Mouse (Mus musculus) heart, adult 2 months (tissue): Measurements from ENCODE around the gene Rora.

ENCODE experiments used
- CTCF ChIP-seq: fragments of 200-600 bp; IDR thresholded peaks from 2 replicates; pipeline ENCODE4 v1.8.1; 2022; ENCODE audit warnings: antibody characterized with exemption, mild to moderate bottlenecking, moderate library complexity
- POLR2A ChIP-seq: fragments of 200-500 bp; IDR thresholded peaks from 2 replicates; pipeline ENCODE4 v1.6.1; 2011; ENCODE audit warnings: mild to moderate bottlenecking, low read depth, low read length, control low read depth; ENCODE audit not compliant: insufficient read depth

DNA sequence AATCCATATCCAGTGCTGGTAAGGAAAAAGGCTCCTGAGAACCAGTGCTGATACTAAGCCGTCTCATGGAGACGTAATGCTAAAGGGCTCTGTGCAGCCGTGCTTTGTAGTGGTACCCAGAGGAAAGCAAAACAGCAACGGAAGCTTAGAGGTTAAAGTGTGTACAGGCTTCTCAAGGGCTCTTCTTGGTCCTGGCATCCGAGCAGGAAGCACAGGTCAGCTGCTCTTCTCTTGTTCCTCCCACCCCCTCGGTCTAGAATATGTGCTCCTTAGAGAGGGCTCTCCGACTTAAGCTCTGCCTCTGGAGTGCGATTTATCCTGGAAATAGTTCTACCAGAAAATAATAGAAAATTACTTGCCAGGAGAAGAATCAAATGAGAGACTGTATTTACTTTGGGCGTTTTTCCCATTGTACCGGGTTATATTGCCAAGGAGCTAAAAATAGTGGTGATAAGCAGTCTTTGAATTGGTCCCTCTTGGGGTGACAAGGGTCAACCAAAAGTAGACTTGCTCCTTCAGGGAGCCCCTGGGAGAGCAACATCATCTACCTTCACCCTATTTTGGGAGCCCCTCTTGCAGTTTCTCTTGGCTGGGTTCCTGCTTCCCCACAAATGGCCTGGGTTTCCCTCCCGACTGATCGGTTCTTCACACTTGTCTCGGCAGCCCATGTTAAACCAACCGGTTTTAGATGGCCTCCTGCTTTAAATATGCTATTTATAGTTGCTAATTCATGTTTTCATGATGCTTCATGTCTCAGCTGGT, 57.5 kb downstream of the Rora start:
- TF ChIP-seq POLR2A (no peak), CTCF (no peak)
